Mouse (Mus musculus): ENCODE data around the gene Dhx58. TPM values are rescaled to one million over a fixed set of nuclear protein-coding genes. Genes with fewer than 3 reads are reported as not detected.

The Dhx58 gene
- total RNA-seq (2021): under 1 TPM; 0.68 to 0.98 TPM

- no peak for DNase-seq (ENCODE audit: low spot score)
- intact Hi-C loops (cut with DNase I): loop anchor here (2.0 kb wide), 2 partner anchors 77 to 133 kb away; no protein-coding TSS in a partner anchor
These were observed at the start of gene Dhx58 for GRCm38 (mm10) chr11:100703851-100704531. Gene Dhx58 (minus strand): TSS chr11:100704271.

GRCm38 (mm10) chr11:100752294-100752693 is 48.2 kb upstream of the Dhx58 start:
- no peak for DNase-seq (ENCODE audit: low spot score)
- intact Hi-C loops (cut with DNase I): no loop called here

- no peak for DNase-seq (ENCODE audit: low spot score)
- intact Hi-C loops (cut with DNase I): no loop called here
These were observed 46.1 kb upstream of the Dhx58 start for GRCm38 (mm10) chr11:100750127-100750526.

GRCm38 (mm10) chr11:100749469-100749868 is 45.4 kb upstream of the Dhx58 start:
- intact Hi-C loops (cut with DNase I): loop anchor here (10.0 kb wide), 1 partner anchor 315 kb away; no protein-coding TSS in a partner anchor
- DNase-seq (ENCODE audit: low spot score): no peak

- intact Hi-C loops (cut with DNase I): loop anchor here (10.0 kb wide), 1 partner anchor 316 kb away; no protein-coding TSS in a partner anchor
- DNase-seq (ENCODE audit: low spot score): no peak
These were observed 44.5 kb upstream of the Dhx58 start for GRCm38 (mm10) chr11:100748620-100749019.

- intact Hi-C loops (cut with DNase I): loop anchor here (2.0 to 10.0 kb wide), 2 partner anchors 16 to 318 kb away; partner anchors contain the start of gene Hcrt
- no peak for DNase-seq (ENCODE audit: low spot score)
These were observed 43.0 kb upstream of the Dhx58 start for GRCm38 (mm10) chr11:100747114-100747513.

GRCm38 (mm10) chr11:100746546-100746945 is 42.5 kb upstream of the Dhx58 start:
- intact Hi-C loops (cut with DNase I): loop anchor here (2.0 to 10.0 kb wide), 2 partner anchors 16 to 318 kb away; partner anchors contain the start of gene Hcrt
- no peak for DNase-seq (ENCODE audit: low spot score)

GRCm38 (mm10) chr11:100745085-100745484 is 41.0 kb upstream of the Dhx58 start:
- intact Hi-C loops (cut with DNase I): loop anchor here (10.0 kb wide), 1 partner anchor 320 kb away; no protein-coding TSS in a partner anchor
- no peak for DNase-seq (ENCODE audit: low spot score)

GRCm38 (mm10) chr11:100741348-100741747 is 37.3 kb upstream of the Dhx58 start:
- intact Hi-C loops (cut with DNase I): loop anchor here (10.0 kb wide), 1 partner anchor 323 kb away; no protein-coding TSS in a partner anchor

GRCm38 (mm10) chr11:100738749-100739148 is 34.7 kb upstream of the Dhx58 start:
- intact Hi-C loops (cut with DNase I): no loop called here
- no peak for DNase-seq (ENCODE audit: low spot score)

More at GRCm38 (mm10) chr11:100741348-100741747, 37.3 kb upstream of the Dhx58 start:
- no peak for DNase-seq (ENCODE audit: low spot score)

GRCm38 (mm10) chr11:100738066-100738604 is 34.1 kb upstream of the Dhx58 start, which contains the start of gene Rab5c:
Gene Rab5c (minus strand): TSS chr11:100738215.
- peak; percentile 99 for DNase-seq (ENCODE audit: low spot score)
- intact Hi-C loops (cut with DNase I): no loop called here

- DNase-seq (ENCODE audit: low spot score): no peak
- intact Hi-C loops (cut with DNase I): loop anchor here (2.0 kb wide), 1 partner anchor 20 kb away; no protein-coding TSS in a partner anchor
These were observed 33.1 kb upstream of the Dhx58 start for GRCm38 (mm10) chr11:100737105-100737733.

- DNase-seq (ENCODE audit: low spot score): no peak
- intact Hi-C loops (cut with DNase I): loop anchor here (2.0 kb wide), 1 partner anchor 20 kb away; no protein-coding TSS in a partner anchor
These were observed 32.6 kb upstream of the Dhx58 start for GRCm38 (mm10) chr11:100736746-100737080.

GRCm38 (mm10) chr11:100735954-100736745 is 32.1 kb upstream of the Dhx58 start:
- intact Hi-C loops (cut with DNase I): loop anchor here (2.0 kb wide), 1 partner anchor 19 kb away; no protein-coding TSS in a partner anchor

GRCm38 (mm10) chr11:100735134-100735865 is 31.2 kb upstream of the Dhx58 start:
- intact Hi-C loops (cut with DNase I): no loop called here
- DNase-seq (ENCODE audit: low spot score): no peak

More at GRCm38 (mm10) chr11:100735954-100736745, 32.1 kb upstream of the Dhx58 start:
- DNase-seq (ENCODE audit: low spot score): no peak

GRCm38 (mm10) chr11:100730477-100731205 is 26.6 kb upstream of the Dhx58 start:
- intact Hi-C loops (cut with DNase I): no loop called here
- no peak for DNase-seq (ENCODE audit: low spot score)

- intact Hi-C loops (cut with DNase I): no loop called here
- DNase-seq (ENCODE audit: low spot score): no peak
These were observed 25.9 kb upstream of the Dhx58 start for GRCm38 (mm10) chr11:100729976-100730375.

- intact Hi-C loops (cut with DNase I): no loop called here
- no peak for DNase-seq (ENCODE audit: low spot score)
These were observed 24.5 kb upstream of the Dhx58 start for GRCm38 (mm10) chr11:100728601-100729000.

Data from heart, postnatal 25 days (tissue).